Mouse (Mus musculus): ENCODE measurements at regions not wholly inside any gene's neighbourhood (a gene's known extent, or its start where the extent isn't known, plus 50 kb on each side); places are given as distances from the start of the nearest gene placed in this dataset.

GRCm38 (mm10) chr7:61939971-61940705, 406.2 kb upstream of the Ndn start:
- peak; percentile 78 to 79 for DNase-seq

- DNase-seq = peak; percentile 90
Observed at GRCm38 (mm10) chr7:61982203-61982932, 364.0 kb upstream of the Ndn start.

GRCm38 (mm10) chr7:62026635-62027034, 319.7 kb upstream of the Ndn start:
- no peak for DNase-seq

- DNase-seq = peak in 1 of 2 experiments; percentile 7
Observed at GRCm38 (mm10) chr7:62045743-62046451, 300.5 kb upstream of the Ndn start.

- no peak for DNase-seq
Observed at GRCm38 (mm10) chr7:62046452-62046809, 299.9 kb upstream of the Ndn start.

- DNase-seq = peak; percentile 11 to 21
Observed at GRCm38 (mm10) chr7:62078607-62079006, 267.8 kb upstream of the Ndn start.

- peak; percentile 38 to 43 for DNase-seq
Observed at GRCm38 (mm10) chr7:62085120-62085849, 261.1 kb upstream of the Ndn start.

Data from cerebellum, adult 18-20 months (tissue).